Mouse (Mus musculus) ES-Bruce4 (cell line): Measurements from ENCODE around the gene Olfr525.

Experiments used
- CTCF ChIP-seq: IDR thresholded peaks from one replicate; pipeline ENCODE4 v1.8.1; 2011; ENCODE audit warnings: low read depth, low read length
- POLR2A ChIP-seq: IDR thresholded peaks from one replicate; pipeline ENCODE4 v1.8.1; 2011; ENCODE audit warnings: low read length; ENCODE audit not compliant: insufficient read depth

GRCm38 (mm10) chr7:140319861-140320385 is 735 bp upstream of the Olfr525 start:
- TF ChIP-seq CTCF, result no peak
- no peak for TF ChIP-seq POLR2A
